Comparison of ENCODE assay signal across 7 mouse cellular contexts in genomic region chr16:30971950-30972541, GRCm38 (mm10).
A peak's percentile ranks its signal among the peaks of the same experiment; 100 is the strongest.
DNase-seq lines count a peak whose midpoint lies in the region; ATAC-seq lines count a peak whose summit lies in the region.

No protein-coding gene starts in this region.

- no peak overlapping the region for H3K9ac ChIP-seq in heart, embryonic 15.5 days
- H3K9ac ChIP-seq in liver, embryonic 15.5 days, result no peak overlapping the region
- H3K9ac ChIP-seq in stomach, embryonic 16.5 days (ENCODE audit: low read length), result 0 out of 2 replicates have a peak overlapping the region, but pooled peaks have one; percentile 24

- peak overlapping the region; percentile 49 for H3K27ac ChIP-seq in heart, embryonic 15.5 days
- peak overlapping the region; percentile 66 for H3K27ac ChIP-seq in liver, embryonic 15.5 days (replicated peaks)
- H3K27ac ChIP-seq in stomach, embryonic 16.5 days (ENCODE audit: low read length), result peak overlapping the region; percentile 12; the same call in 1 of the 2 replicates

- H3K27me3 ChIP-seq in heart, embryonic 15.5 days, result no peaks in the 10 kb centered on the region
- no peaks in the 10 kb centered on the region for H3K27me3 ChIP-seq in liver, embryonic 15.5 days
- no peaks in the 10 kb centered on the region for H3K27me3 ChIP-seq in stomach, embryonic 16.5 days (ENCODE audit: control insufficient read depth, insufficient read depth, low read length)

- no peaks in the 10 kb centered on the region for H3K36me3 ChIP-seq in heart, embryonic 15.5 days
- no peaks in the 10 kb centered on the region for H3K36me3 ChIP-seq in liver, embryonic 15.5 days (replicated peaks)
- no peaks in the 10 kb centered on the region for H3K36me3 ChIP-seq in stomach, embryonic 16.5 days (ENCODE audit: control insufficient read depth, insufficient read depth, low read length)

- peak; percentile 96 for DNase-seq in 416B (ENCODE audit: low read depth)
- peak; percentile 78 for DNase-seq in CD4-positive, CD25-positive, alpha-beta regulatory T cell, adult 2 months (ENCODE audit: low read depth, low spot score)
- DNase-seq in adrenal gland, postnatal 4 days (ENCODE audit: low spot score in 2 of 2), result no peak
- no peak for DNase-seq in adipocyte (ENCODE audit: low spot score)

- no peak overlapping the region for H3K4me3 ChIP-seq in heart, embryonic 15.5 days
- H3K4me3 ChIP-seq in liver, embryonic 15.5 days (replicated peaks), result no peak overlapping the region
- H3K4me3 ChIP-seq in stomach, embryonic 16.5 days (replicated peaks; ENCODE audit: low read length), result no peak overlapping the region

- ATAC-seq in heart, embryonic 15.5 days (replicated peaks; ENCODE audit: insufficient number of reproducible peaks, insufficient read depth, low FRiP score, low read depth), result no peak
- no peak for ATAC-seq in liver, embryonic 15.5 days (ENCODE audit: insufficient read depth)
- ATAC-seq in stomach, embryonic 16.5 days (ENCODE audit: insufficient read depth, low FRiP score), result no peak

- no peak overlapping the region for H3K4me2 ChIP-seq in heart, embryonic 15.5 days
- no peak overlapping the region for H3K4me2 ChIP-seq in liver, embryonic 15.5 days
- H3K4me2 ChIP-seq in stomach, embryonic 16.5 days (ENCODE audit: low read depth, low read length), result no peak overlapping the region

- H3K9me3 ChIP-seq in heart, embryonic 15.5 days (replicated peaks), result no peaks in the 10 kb centered on the region
- no peaks in the 10 kb centered on the region for H3K9me3 ChIP-seq in liver, embryonic 15.5 days (replicated peaks)
- H3K9me3 ChIP-seq in stomach, embryonic 16.5 days (replicated peaks; ENCODE audit: control insufficient read depth, low read length), result no peaks in the 10 kb centered on the region

- 76% methylated on average over 18 of the region's 18 CpGs for WGBS in heart, embryonic 15.5 days
- 48% methylated on average over 18 of the region's 18 CpGs for WGBS in liver, embryonic 15.5 days (ENCODE audit: insufficient replicate concordance)
- WGBS in stomach, embryonic 16.5 days, result 77% methylated on average over 18 of the region's 18 CpGs

- peaks cover 46% of the 10 kb centered on the region for H3K4me1 ChIP-seq in heart, embryonic 15.5 days (replicated peaks)
- peaks cover 58% of the 10 kb centered on the region for H3K4me1 ChIP-seq in liver, embryonic 15.5 days (replicated peaks)
- H3K4me1 ChIP-seq in stomach, embryonic 16.5 days (ENCODE audit: control insufficient read depth, insufficient read depth, low read length), result peaks cover 26% of the 10 kb centered on the region

Comparison
In these comparisons a context has a peak if more than half of its experiments do, and no peak if none do; other contexts are left out.
1. DNase-seq: peak in 416B (single experiment) and CD4-positive, CD25-positive, alpha-beta regulatory T cell, adult 2 months (single experiment); none in adrenal gland, postnatal 4 days (0 of 2) and adipocyte (single experiment).
2. H3K27ac ChIP-seq: peak in every context shown above with its lines; median percentile 66 in liver, embryonic 15.5 days; 49 in heart, embryonic 15.5 days; 12 in stomach, embryonic 16.5 days.